Mouse (Mus musculus): ENCODE data around the gene Aoah.

Aoah gene

DNA sequence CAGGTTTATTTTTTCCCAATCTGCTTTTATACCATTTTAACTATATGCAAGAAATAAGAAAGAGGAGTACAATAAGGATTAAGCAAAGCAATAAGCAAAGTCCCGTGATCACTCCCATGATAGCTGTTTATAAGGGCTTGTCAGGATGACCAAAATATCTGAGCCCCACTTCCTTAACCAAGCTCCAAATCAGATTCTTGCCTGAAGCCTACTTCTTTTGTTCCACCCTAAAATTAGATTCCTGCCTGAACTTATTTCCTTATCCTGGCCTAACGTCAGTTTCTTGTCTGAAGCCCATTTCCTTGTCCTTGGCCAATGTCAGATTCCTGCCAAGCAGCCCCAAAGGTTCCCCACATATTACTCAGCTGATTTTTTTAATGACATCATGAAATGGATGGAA, 288.8 kb downstream of the Aoah start:
- DNase-seq = no peak
